Mouse (Mus musculus): ENCODE measurements around the gene Kcnf1.

DNA sequence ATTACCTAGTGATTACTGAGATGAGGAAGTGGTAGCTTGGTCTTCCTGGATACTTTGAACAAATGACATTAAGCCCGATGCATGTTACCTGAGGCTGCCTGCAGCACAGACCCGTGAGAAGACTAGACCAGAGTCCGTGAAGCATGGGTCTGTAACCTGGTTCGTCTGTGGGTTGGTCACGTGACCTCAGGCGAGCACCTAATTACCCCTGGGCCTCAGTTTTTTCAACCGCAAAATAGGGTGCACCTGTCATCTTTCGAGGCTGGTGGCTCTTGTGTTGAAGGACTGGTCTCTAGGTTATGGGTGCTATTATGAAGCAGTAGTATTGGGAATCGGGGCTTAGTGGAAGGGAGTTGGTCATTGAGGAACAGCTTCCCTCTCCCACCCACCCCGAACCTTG lies 45.1 kb downstream of the Kcnf1 start:
- TF ChIP-seq POLR2A (IDR thresholded peaks at IDR 0.05; ENCODE audit: insufficient read depth, low read length) (no peak), EP300 (IDR thresholded peaks at IDR 0.05; ENCODE audit: insufficient read depth, low read depth, low read length) (no peak), CTCF (IDR thresholded peaks at IDR 0.05; ENCODE audit: low read depth, low read length) (no peak)

All from ES-Bruce4 (cell line).